Mouse (Mus musculus) embryonic facial prominence, embryonic 13.5 days (tissue): ENCODE measurements around the gene Hdac6. TPM values are rescaled to one million over a fixed set of nuclear protein-coding genes. Genes with fewer than 3 reads are reported as not detected.
"Not testable (repeated sequence)": the region's sequence is repeated elsewhere in the genome, so short reads cannot be mapped to it uniquely, and the experiment has no call there.

Experiments
- ATAC-seq: fragments of 200-750 bp; cut with Nextera tagmentation; 2 replicates; pipeline ENCODE4 v1.8.0; 2017; ENCODE audit warnings: low read depth; ENCODE audit not compliant: insufficient number of reproducible peaks, insufficient read depth, low FRiP score, low TSS enrichment
- H3K27ac ChIP-seq: fragments of 300-500 bp; sonication (generic); 2 replicates; pipeline ENCODE4 v1.5.1; 2015; ENCODE audit warnings: moderate library complexity, mild to moderate bottlenecking, inconsistent platforms
- H3K27me3 ChIP-seq: fragments of 300-500 bp; sonication (generic); 2 replicates; pipeline ENCODE4 v1.6.1; 2015; ENCODE audit warnings: mild to moderate bottlenecking, inconsistent platforms
- H3K36me3 ChIP-seq: fragments of 300-500 bp; sonication (generic); 2 replicates; pipeline ENCODE4 v1.6.1; 2015; ENCODE audit warnings: mild to moderate bottlenecking, inconsistent platforms
- H3K4me1 ChIP-seq: fragments of 300-500 bp; sonication (generic); 2 replicates; pipeline ENCODE4 v1.6.1; 2015; ENCODE audit warnings: inconsistent platforms
- H3K4me2 ChIP-seq: fragments of 300-500 bp; sonication (generic); 2 replicates; pipeline ENCODE4 v1.6.1; 2015; ENCODE audit warnings: moderate library complexity, mild to moderate bottlenecking, inconsistent platforms
- H3K4me3 ChIP-seq: fragments of 300-500 bp; sonication (generic); 2 replicates; pipeline ENCODE4 v1.5.1; 2015; ENCODE audit warnings: mild to moderate bottlenecking, inconsistent platforms
- H3K9ac ChIP-seq: fragments of 300-500 bp; sonication (generic); 2 replicates; pipeline ENCODE4 v1.6.1; 2015; ENCODE audit warnings: mild to moderate bottlenecking, inconsistent platforms
- H3K9me3 ChIP-seq: fragments of 300-500 bp; sonication (generic); 2 replicates; pipeline ENCODE4 v1.6.1; 2016; ENCODE audit warnings: inconsistent platforms
- WGBS: fragments of 180-500 bp; shearing (Covaris S2); methylation state at CpG from one replicate; pipeline ENCODE4 v1.1.7; 2015; ENCODE audit warnings: mixed read lengths; 5-methylcytosine and 5-hydroxymethylcytosine counted together
- polyA plus RNA-seq: library from polyadenylated mRNA; unstranded; fragments of >200 nt; fragmentation: Nextera tagmentation; extraction: Ambion mirVana; gene quantifications from 2 replicates; pipeline ENCODE4 v1.2.1, GENCODE M21; 2015

The Hdac6 gene
- polyA plus RNA-seq, 1 experiment from 2014 or later, result 41.8 TPM

DNA sequence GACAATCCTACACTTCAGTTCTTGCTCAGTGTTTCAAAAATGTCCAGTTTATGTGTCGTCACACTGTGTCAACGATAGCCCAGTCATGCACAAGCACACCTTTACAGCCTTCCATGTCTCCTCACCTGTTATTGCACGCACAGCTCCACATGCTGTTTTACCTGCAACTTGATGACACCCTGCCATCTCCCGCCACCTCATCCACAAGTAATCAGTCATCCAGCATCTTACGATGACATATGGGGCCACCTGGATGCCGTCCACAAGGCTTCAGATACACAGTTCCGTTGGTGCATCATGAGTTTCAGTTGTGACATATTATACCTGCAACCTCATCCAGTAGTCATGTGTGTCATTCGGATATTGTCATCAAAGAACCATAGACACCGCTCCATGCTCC, 11.2 kb upstream of the Hdac6 start:
- Histone ChIP-seq H3K36me3 (no peaks in the 10 kb centered on the region), H3K9me3 (no peaks in the 10 kb centered on the region), H3K9ac (no peak overlapping the region), H3K27ac (no peak overlapping the region), H3K4me2 (no peak overlapping the region), H3K27me3 (no peaks in the 10 kb centered on the region), H3K4me3 (no peak overlapping the region), H3K4me1 (no peaks in the 10 kb centered on the region)
- 92% methylated on average over 9 of the region's 9 CpGs for WGBS
- ATAC-seq, result no peak

DNA sequence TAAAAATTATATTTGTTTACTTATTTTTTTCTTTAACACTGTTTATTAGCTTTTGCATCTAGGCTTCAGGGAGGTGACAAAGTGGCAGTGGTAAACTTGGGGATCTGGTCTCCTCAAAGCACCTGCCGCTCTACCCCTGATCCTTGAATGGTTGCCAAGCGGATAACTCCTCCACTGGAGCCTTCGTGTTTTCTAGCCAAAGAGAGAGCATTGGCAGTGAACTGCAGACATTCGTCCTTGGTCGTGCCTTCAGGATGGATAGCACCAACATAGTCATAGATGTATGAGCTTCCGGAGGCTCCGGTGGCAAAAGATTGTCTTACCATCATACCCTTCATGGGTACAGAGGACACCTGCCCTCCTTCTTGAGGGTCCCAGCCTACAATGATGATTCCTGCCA, 2.4 kb upstream of the Hdac6 start:
- Histone ChIP-seq H3K36me3 (no peaks in the 10 kb centered on the region), H3K27ac (no peak overlapping the region), H3K27me3 (no peaks in the 10 kb centered on the region), H3K4me2 (no peak overlapping the region), H3K9ac (no peak overlapping the region), H3K4me1 (no peaks in the 10 kb centered on the region), H3K4me3 (no peak overlapping the region), H3K9me3 (no peaks in the 10 kb centered on the region)
- WGBS, result 94% methylated on average over 7 of the region's 7 CpGs
- ATAC-seq, result no peak

DNA sequence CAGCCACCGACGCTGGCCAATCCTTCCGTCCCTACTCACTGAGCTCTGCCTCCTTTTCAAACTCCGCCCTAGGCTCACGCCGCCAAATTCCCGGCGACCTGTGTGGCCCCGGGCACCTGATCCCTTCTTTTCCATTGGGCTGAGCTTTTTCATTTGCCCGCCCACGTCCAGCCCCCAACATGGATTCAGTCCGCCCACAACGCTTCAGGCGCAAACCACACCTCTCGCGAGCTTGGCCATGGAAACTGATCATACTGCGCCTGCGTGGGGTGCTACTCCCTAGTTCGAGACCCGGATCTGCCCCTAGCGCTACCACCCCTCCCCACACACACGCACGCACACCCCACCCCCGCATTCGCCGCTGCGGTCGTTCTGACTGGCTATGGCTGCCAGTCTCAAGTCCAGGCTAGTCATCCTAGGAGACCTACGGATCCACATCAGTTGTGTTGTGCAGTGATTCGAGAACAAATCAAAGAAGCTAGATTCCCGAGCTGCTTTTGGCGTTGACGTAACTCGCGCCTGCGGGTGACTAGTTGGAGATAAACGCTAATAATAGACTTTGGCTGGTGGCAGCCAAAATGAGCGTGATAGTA, 307 bp upstream of the Hdac6 start:
- H3K27ac ChIP-seq, result peak overlapping the region; percentile 72
- ATAC-seq, result peak; percentile 97; the same call in 1 of the 2 replicates
- H3K9me3 ChIP-seq, result no peaks in the 10 kb centered on the region
- no peaks in the 10 kb centered on the region for H3K4me1 ChIP-seq
- H3K27me3 ChIP-seq, result no peaks in the 10 kb centered on the region
- 25% methylated on average over 38 of the region's 38 CpGs for WGBS
- H3K9ac ChIP-seq, result peak overlapping the region; percentile 65
- peak overlapping the region; percentile 50 for H3K4me3 ChIP-seq
- H3K4me2 ChIP-seq, result peak overlapping the region; percentile 57
- H3K36me3 ChIP-seq, result peaks cover 3% of the 10 kb centered on the region; the same call in 1 of the 2 replicates

DNA sequence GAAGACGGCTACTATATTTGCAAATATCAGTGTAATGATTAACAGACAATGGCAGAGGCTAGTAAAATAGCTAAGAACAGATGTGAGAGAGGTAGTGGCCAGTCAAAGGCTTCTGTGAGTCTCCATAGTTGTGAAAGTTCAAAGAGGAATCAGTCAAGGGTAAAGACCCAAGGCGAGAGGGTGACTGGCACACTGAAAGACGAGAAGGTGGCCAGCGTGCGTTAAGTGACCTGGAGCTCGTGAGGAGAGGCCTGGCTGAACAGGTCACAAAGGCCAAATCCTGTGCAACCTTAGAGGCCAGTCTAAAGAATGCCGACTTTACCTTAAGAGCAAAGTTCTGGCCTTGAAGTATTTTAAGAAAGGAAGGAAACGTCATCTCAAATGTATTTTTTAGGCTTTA, 2.1 kb downstream of the Hdac6 start:
- Histone ChIP-seq H3K36me3 (peaks cover 8% of the 10 kb centered on the region; the same call in 1 of the 2 replicates), H3K4me3 (no peak overlapping the region), H3K4me1 (no peaks in the 10 kb centered on the region), H3K9ac (no peak overlapping the region), H3K4me2 (no peak overlapping the region), H3K9me3 (no peaks in the 10 kb centered on the region), H3K27me3 (no peaks in the 10 kb centered on the region), H3K27ac (no peak overlapping the region)
- WGBS, result 73% methylated on average over 8 of the region's 8 CpGs
- no peak for ATAC-seq

DNA sequence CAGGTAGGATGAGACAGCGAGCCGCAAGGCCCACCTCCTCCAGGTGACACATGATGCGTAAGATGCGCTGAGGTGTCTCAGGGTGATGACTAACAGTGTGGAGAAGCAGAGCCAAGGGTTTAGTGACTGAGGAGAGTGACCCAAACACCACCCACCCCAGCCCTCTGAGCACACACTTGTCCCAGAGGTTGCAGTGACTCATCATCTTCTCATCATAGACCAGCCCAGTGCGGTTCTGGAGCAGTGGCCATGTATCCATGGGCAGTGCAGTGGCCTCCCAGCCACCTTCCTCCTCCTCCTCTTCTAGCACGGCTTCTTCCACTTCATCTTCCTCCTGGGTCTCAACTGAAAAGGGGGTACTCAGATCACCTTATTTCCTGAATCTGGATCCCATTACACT, 10.0 kb downstream of the Hdac6 start:
- Histone ChIP-seq H3K27ac (no peak overlapping the region), H3K4me2 (no peak overlapping the region), H3K4me1 (no peaks in the 10 kb centered on the region), H3K36me3 (peaks cover 28% of the 10 kb centered on the region), H3K27me3 (no peaks in the 10 kb centered on the region), H3K9me3 (no peaks in the 10 kb centered on the region), H3K4me3 (no peak overlapping the region), H3K9ac (no peak overlapping the region)
- ATAC-seq, result no peak
- 89% methylated on average over 6 of the region's 6 CpGs for WGBS

DNA sequence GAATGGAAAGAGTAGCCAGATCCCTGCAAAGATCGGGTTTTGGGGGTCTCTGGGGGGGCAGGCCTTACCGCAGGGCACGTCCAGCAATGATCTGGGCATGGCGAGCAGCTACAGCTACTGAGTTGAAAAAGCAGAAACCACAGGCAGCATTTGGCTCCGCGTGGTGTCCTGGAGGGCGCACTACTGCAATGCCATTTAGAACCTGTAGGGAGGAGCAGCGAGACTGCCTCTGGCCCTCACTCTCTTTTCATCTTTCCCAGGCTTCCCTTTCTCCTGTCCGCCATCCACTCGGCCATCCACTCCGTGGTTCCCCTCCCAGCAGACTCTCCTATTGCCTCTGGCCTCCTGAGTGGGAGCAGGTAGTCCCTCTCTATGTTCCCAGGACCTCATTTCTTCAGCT, 10.8 kb downstream of the Hdac6 start:
- no peaks in the 10 kb centered on the region for H3K9me3 ChIP-seq
- H3K4me1 ChIP-seq, result no peaks in the 10 kb centered on the region
- no peaks in the 10 kb centered on the region for H3K27me3 ChIP-seq
- H3K9ac ChIP-seq, result no peak overlapping the region
- WGBS, result 56% methylated on average over 11 of the region's 11 CpGs
- no peak overlapping the region for H3K4me2 ChIP-seq
- H3K36me3 ChIP-seq, result peaks cover 28% of the 10 kb centered on the region
- ATAC-seq, result no peak
- H3K27ac ChIP-seq, result no peak overlapping the region
- H3K4me3 ChIP-seq, result no peak overlapping the region

DNA sequence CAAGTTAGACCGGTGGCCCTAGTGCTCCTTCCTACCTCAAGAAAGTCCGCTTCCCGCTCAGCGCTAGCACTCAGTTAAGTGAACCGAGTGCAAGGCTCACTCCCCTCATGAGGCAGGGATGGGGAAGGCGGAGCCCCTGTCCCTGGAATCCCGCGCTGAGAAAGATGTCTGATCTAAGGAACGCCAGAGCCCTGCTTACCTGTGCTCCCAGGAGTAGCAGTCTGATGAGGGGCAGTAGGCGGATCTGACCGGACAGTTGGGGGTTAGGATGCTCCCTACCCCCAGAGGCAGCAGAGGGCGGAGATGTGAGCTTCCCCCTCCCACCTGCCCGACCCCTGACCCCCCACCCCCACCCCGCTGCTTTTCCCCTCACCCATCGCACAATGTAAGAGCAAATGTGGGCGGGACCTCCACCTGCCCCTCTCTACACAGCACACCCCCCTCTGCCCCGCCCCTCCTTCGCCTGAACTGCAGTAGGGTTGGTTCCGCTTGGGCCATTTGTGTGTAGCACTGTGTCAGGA, 19.4 kb downstream of the Hdac6 start, which contains the start of gene Eras:
Gene Eras (minus strand): TSS at position 338 of the 521 bp plus-strand sequence.
- Histone ChIP-seq H3K9me3 (no peaks in the 10 kb centered on the region), H3K27ac (no peak within 1 kb of the TSS), H3K4me2 (no peak within 1 kb of the TSS), H3K4me1 (no peaks in the 10 kb centered on the region), H3K36me3 (peaks cover 25% of the 10 kb centered on the region), H3K27me3 (peaks cover 63% of the 10 kb centered on the region), H3K9ac (no peak within 1 kb of the TSS), H3K4me3 (no peak within 1 kb of the TSS)
- 22% methylated on average over 19 of the region's 19 CpGs for WGBS
- no peak for ATAC-seq

DNA sequence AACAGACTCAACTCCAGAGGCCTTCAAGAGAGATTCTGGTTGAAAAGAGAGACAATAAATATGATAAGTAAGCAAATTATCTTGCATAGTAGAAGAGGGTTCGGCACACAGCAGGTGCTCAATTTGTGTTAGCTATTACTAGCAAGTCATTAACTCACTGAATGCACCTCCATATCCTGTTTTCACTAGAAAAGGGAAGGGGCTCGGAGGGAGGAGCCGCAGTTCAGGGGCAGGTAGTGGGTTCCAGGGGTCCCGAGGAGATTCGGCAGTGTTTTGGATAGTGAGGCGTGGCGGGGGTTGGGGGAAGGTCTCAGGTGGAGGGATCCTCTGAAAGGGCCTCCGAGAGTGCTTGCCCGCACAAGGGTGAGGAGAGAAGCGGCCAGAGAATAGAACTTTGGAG, 20.6 kb downstream of the Hdac6 start:
- ATAC-seq, result no peak
- WGBS, result 27% methylated on average over 10 of the region's 10 CpGs
- H3K9me3 ChIP-seq, result no peaks in the 10 kb centered on the region
- peaks cover 76% of the 10 kb centered on the region for H3K27me3 ChIP-seq
- no peak overlapping the region for H3K4me3 ChIP-seq
- peaks cover 23% of the 10 kb centered on the region for H3K36me3 ChIP-seq
- no peak overlapping the region for H3K27ac ChIP-seq
- no peaks in the 10 kb centered on the region; the same call in 1 of the 2 replicates for H3K4me1 ChIP-seq
- no peak overlapping the region for H3K9ac ChIP-seq
- no peak overlapping the region for H3K4me2 ChIP-seq

DNA sequence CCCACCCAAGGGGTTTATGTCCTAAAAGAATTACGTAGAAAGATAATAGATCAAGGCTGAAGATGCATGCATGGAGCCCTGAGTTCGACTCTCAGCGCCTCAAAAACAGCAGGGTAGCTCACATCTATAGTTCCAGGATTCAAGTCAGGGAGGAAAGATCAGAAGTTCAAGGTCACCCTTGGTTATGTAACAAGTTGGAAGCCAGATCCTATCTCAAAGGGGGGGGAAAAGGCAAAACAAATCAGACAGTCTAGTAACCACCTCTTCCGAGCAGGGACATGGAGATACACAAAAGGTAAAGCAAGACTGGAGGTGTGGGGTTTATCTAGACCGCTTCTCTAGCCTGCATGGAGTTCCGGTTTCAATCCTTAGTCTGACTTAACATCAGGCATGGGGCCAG, 21.4 kb downstream of the Hdac6 start:
- H3K27me3 ChIP-seq, result peaks cover 84% of the 10 kb centered on the region

DNA sequence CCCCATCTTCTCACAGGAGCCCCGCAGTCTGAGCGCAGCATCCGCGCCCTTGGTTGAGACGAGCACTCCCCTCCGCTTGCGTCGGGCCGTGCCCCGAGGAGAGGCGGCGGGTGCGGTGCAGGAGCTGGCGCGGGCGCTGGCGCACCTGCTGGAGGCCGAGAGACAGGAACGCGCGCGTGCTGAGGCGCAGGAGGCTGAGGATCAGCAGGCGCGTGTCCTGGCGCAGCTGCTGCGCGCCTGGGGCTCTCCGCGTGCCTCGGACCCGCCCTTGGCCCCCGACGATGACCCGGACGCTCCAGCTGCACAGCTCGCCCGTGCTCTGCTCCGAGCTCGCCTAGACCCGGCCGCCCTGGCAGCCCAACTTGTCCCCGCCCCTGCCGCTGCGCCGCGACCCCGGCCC, 25.7 kb downstream of the Hdac6 start:
- WGBS, result 25% methylated on average over 35 of the region's 48 CpGs
- Histone ChIP-seq H3K4me3 (peak overlapping the region; percentile 28), H3K9ac (no peak overlapping the region), H3K9me3 (no peaks in the 10 kb centered on the region), H3K4me2 (peak overlapping the region; percentile 57), H3K27me3 (peaks cover 83% of the 10 kb centered on the region), H3K4me1 (no peaks in the 10 kb centered on the region; the same call in 1 of the 2 replicates), H3K36me3 (no peaks in the 10 kb centered on the region), H3K27ac (no peak overlapping the region)
- no peak for ATAC-seq

More for the DNA sequence above, 21.4 kb downstream of the Hdac6 start:
- H3K4me1 ChIP-seq, result no peaks in the 10 kb centered on the region; the same call in 1 of the 2 replicates
- no peak overlapping the region for H3K4me3 ChIP-seq
- H3K4me2 ChIP-seq, result no peak overlapping the region
- H3K36me3 ChIP-seq, result peaks cover 17% of the 10 kb centered on the region
- no peak overlapping the region for H3K9ac ChIP-seq
- ATAC-seq, result no peak
- H3K9me3 ChIP-seq, result no peaks in the 10 kb centered on the region
- 72% methylated on average over 6 of the region's 6 CpGs for WGBS
- H3K27ac ChIP-seq, result no peak overlapping the region

DNA sequence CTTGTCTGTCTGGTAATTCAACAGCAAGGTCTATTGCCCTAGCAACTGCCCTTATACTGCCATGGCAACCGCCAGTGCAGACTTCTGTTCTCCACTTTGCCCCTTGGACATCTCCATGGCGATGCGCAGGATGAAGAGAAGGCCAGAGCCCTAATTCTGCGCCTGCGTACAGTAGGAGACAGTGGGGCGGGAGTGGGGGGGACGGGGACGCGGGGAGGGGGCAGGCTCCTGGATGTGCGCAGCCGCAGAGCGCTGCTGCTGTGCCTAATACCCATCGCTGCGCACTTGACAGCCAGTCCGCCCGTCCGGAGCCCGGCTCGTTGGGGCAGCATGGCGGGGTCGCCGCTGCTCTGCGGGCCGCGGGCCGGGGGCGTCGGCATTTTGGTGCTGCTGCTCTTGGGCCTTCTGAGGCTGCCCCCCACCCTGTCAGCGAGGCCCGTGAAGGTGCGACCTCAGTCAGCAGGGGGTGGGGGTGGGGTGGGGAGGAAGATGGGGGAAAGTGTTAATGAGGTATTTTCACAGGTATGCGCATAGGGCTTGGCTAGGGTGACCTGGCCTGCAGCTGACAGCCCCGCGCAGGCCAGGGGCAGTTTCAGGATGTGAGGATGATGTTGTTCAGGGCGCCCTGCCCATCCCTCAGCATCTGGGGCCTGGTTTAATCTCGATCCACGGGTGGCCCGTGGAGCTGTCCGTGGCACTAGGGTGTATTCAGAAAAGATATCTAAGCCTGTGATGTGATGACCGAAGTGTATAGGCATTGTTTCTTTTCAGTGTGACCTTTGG, 27.9 kb downstream of the Hdac6 start, which contains the start of gene Pcsk1n:
Gene Pcsk1n (plus strand): TSS at position 222 of the 783 bp plus-strand sequence.
- ATAC-seq, result no peak
- Histone ChIP-seq H3K27me3 (peaks cover 61% of the 10 kb centered on the region), H3K27ac (no peak within 1 kb of the TSS), H3K9me3 (no peaks in the 10 kb centered on the region), H3K9ac (no peak within 1 kb of the TSS), H3K36me3 (no peaks in the 10 kb centered on the region), H3K4me2 (peak within 1 kb of the TSS; percentile 54), H3K4me3 (peak within 1 kb of the TSS; percentile 29), H3K4me1 (no peaks in the 10 kb centered on the region; the same call in 1 of the 2 replicates)
- 17% methylated on average over 40 of the region's 40 CpGs for WGBS

DNA sequence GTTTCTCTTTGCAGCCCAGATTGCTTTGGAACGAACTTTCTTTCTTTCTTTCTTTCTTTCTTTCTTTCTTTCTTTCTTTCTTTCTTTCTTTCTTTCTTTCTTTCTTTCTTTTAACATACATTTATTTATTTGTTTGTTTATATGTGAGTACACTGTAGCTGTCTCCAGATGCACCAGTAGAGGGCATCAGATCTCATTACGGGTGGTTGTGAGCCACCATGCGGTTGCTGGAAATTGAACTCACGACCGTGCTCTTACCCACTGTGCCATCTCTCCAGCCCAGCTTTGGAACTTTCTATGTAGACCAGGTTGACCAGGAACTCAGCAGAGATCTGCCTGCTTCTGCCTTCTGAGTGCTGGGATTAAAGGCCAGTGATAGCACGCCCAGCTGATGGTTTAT, 29.7 kb downstream of the Hdac6 start:
- 70% methylated on average over 6 of the region's 6 CpGs for WGBS
- not testable (repeated sequence) for H3K9me3 ChIP-seq

More for the DNA sequence above, 29.7 kb downstream of the Hdac6 start:
- not testable (repeated sequence) for H3K36me3 ChIP-seq, H3K4me2 ChIP-seq, H3K9ac ChIP-seq, H3K27ac ChIP-seq, H3K4me3 ChIP-seq, ATAC-seq, H3K4me1 ChIP-seq
- peaks cover 43% of the 10 kb centered on the region for H3K27me3 ChIP-seq
